Mouse (Mus musculus): ENCODE data around the gene Gm26566. TPM values are rescaled to one million over a fixed set of nuclear protein-coding genes. Genes with fewer than 3 reads are reported as not detected.
A peak's percentile ranks its signal among the peaks of the same experiment; 100 is the strongest.

Gene Gm26566
- polyA plus RNA-seq, 1 experiment = 1.2 TPM

DNA sequence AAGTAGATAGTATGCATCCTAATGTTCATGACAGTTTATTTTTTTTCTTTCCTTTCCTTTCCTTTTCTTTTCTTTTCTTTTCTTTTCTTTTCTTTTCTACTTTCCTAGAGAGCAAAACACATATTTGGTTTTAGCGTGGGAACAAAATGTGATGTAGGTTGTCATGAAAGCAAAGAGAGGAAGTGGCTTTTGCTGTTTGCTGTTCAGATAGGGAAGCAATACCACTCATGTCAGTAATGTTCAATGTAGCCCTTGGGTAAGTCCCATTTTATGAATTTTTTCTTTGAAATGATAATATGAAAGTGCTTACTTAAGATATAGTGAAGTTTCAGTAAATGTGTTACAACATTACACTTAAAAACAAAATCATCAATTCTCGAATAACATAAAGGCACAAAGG is 28.2 kb upstream of the Gm26566 start:
- no peak for TF ChIP-seq POLR2A (IDR thresholded peaks at IDR 0.05; ENCODE audit: borderline replicate concordance, insufficient read depth, low read length)
- TF ChIP-seq CTCF (IDR thresholded peaks at IDR 0.05; ENCODE audit: borderline replicate concordance, insufficient read depth, low read depth, low read length) = no peak
- DNase-seq = no peak
- Histone ChIP-seq H3K4me1 (ENCODE audit: control insufficient read depth, insufficient read depth, low read length) (no peaks in the 10 kb centered on the region), H3K4me3 (replicated peaks; ENCODE audit: insufficient read depth, low read depth, low read length) (no peak overlapping the region), H3K27ac (ENCODE audit: insufficient read depth, low read length) (no peak overlapping the region), H3K27me3 (ENCODE audit: control insufficient read depth, insufficient read depth, low read length) (no peaks in the 10 kb centered on the region; the same call in 1 of the 2 replicates)
- 88% methylated on average over 2 of the region's 2 CpGs for WGBS

DNA sequence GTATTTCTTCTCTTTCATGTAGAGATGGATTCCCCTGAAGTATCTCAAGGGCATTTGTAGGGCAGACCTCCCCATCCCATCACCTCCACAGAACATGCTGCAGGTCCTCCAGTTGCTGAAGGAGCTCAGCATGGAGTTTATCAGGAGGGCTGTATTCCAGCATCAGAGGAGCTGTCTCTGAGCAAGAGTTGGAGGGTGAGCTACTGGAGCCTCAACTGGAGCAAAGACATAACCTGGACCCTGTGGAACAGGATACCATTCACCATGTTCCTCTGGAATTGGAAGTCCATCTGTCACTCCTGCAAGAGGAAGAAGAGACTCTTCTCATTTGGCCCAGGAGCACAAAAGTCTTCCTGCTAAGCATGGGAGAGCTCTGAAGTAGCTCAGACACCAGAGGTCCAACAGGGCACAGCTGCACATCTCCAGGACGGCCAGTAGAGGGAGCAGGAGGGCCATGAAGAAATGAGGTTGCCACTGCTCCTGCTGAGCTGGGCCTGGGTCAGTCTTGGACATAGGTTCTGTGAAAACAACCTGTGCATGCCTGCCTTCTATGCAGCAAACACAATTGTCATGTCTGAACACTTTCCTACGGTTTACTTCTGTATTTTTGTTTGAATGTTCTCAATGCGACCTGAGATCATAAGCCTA is 25.2 kb upstream of the Gm26566 start:
- H3K27ac ChIP-seq (ENCODE audit: insufficient read depth, low read length) = no peak overlapping the region
- no peaks in the 10 kb centered on the region for H3K4me1 ChIP-seq (ENCODE audit: control insufficient read depth, insufficient read depth, low read length)
- 36% methylated on average over 3 of the region's 3 CpGs for WGBS
- H3K27me3 ChIP-seq (ENCODE audit: control insufficient read depth, insufficient read depth, low read length) = no peaks in the 10 kb centered on the region
- H3K4me3 ChIP-seq (replicated peaks; ENCODE audit: insufficient read depth, low read depth, low read length) = no peak overlapping the region
- TF ChIP-seq CTCF (IDR thresholded peaks at IDR 0.05; ENCODE audit: borderline replicate concordance, insufficient read depth, low read depth, low read length) = peak; percentile 99
- no peak for TF ChIP-seq POLR2A (IDR thresholded peaks at IDR 0.05; ENCODE audit: borderline replicate concordance, insufficient read depth, low read length)
- DNase-seq = peak; percentile 71 to 73

DNA sequence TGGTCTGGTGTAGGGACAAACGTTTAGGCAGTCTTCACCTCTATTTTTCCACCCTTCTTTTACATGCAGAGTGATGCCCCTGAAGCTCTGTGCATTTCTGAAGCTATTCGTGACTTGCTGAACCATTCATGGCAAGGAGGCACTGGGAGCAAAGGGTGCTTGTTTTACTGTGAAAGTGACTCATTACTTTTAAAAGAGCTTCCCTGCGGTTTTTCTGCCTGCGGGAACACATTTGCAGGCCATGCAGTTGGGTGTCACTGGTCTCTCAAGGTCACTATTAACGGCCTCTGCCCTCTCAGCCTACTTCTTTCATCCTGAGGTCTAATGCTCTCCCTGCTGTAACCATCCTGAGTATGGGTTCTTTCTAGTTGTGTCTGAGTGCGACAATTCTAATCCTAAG is 24.5 kb upstream of the Gm26566 start:
- TF ChIP-seq POLR2A (IDR thresholded peaks at IDR 0.05; ENCODE audit: borderline replicate concordance, insufficient read depth, low read length) = no peak
- H3K27ac ChIP-seq (ENCODE audit: insufficient read depth, low read length) = no peak overlapping the region
- no peaks in the 10 kb centered on the region for H3K4me1 ChIP-seq (ENCODE audit: control insufficient read depth, insufficient read depth, low read length)
- 75% methylated on average over 6 of the region's 6 CpGs for WGBS
- no peaks in the 10 kb centered on the region for H3K27me3 ChIP-seq (ENCODE audit: control insufficient read depth, insufficient read depth, low read length)
- no peak overlapping the region for H3K4me3 ChIP-seq (replicated peaks; ENCODE audit: insufficient read depth, low read depth, low read length)
- DNase-seq = no peak

DNA sequence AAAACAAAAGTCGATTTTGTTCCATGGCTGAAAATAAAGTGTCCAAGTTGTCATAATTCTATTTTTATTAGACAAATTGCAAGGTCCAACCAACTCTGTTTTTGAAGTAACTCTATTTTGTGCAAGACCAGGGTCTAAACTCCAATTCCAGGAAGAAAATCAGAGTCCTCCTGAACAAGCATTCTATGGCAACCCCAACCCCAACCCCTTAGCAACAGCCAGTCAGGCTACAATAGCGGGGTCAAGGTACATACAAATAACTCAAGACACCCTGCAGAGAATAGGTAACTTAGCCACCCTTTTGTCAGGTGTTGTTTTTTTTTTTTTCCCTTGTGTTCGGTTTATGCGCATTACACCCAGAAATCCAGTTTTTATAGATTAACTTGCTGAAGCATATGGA is 23.9 kb upstream of the Gm26566 start:
- no peak overlapping the region for H3K4me3 ChIP-seq (replicated peaks; ENCODE audit: insufficient read depth, low read depth, low read length)
- DNase-seq = no peak

DNA sequence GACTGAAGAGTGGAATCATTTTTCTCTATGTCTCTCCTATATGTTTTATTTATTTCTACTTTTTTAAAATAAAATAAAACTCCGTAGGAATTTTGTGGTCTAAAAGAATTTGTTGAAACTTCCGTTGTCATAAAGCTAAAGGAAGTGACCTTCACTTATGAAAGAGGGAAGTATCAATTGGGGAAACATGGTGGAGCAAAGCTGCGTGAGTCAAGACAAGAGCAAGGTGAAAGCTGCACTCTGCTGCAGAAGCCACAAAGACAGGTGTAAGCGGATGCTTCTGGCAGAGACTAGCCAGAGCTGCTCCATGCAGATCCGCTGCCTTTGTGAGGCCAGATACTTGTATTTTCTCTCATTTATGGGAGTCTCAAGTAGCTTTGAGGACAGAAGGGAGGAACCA is 22.8 kb upstream of the Gm26566 start:
- Histone ChIP-seq H3K27ac (ENCODE audit: insufficient read depth, low read length) (no peak overlapping the region), H3K27me3 (ENCODE audit: control insufficient read depth, insufficient read depth, low read length) (no peaks in the 10 kb centered on the region), H3K4me1 (ENCODE audit: control insufficient read depth, insufficient read depth, low read length) (no peaks in the 10 kb centered on the region), H3K4me3 (replicated peaks; ENCODE audit: insufficient read depth, low read depth, low read length) (no peak overlapping the region)
- TF ChIP-seq POLR2A (IDR thresholded peaks at IDR 0.05; ENCODE audit: borderline replicate concordance, insufficient read depth, low read length) (no peak), CTCF (IDR thresholded peaks at IDR 0.05; ENCODE audit: borderline replicate concordance, insufficient read depth, low read depth, low read length) (no peak)
- no peak for DNase-seq
- 89% methylated on average over 5 of the region's 5 CpGs for WGBS

More for the DNA sequence above, 23.9 kb upstream of the Gm26566 start:
- WGBS = 87% methylated on average over 4 of the region's 4 CpGs
- Histone ChIP-seq H3K27me3 (ENCODE audit: control insufficient read depth, insufficient read depth, low read length) (no peaks in the 10 kb centered on the region), H3K27ac (ENCODE audit: insufficient read depth, low read length) (no peak overlapping the region), H3K4me1 (ENCODE audit: control insufficient read depth, insufficient read depth, low read length) (no peaks in the 10 kb centered on the region)
- TF ChIP-seq CTCF (IDR thresholded peaks at IDR 0.05; ENCODE audit: borderline replicate concordance, insufficient read depth, low read depth, low read length) = no peak
- no peak for TF ChIP-seq POLR2A (IDR thresholded peaks at IDR 0.05; ENCODE audit: borderline replicate concordance, insufficient read depth, low read length)

DNA sequence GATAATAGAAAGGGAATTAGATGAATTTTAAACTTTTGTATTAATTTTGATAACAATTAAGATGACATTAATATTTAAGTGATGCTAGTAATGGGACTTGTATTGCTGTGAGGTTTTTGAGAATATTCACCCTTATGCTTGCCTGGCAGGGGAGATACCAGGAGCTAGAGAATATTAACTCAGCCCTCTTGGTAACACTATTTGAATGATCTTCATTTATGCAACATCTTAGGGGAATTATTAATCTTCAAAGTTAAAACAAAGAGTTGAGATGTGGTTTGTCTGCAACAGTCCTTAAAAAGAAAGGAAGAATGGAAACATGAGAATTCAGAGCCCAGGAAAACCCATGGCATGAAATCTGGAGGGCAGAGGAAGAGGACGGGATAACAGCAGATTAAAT is 22.3 kb upstream of the Gm26566 start:
- no peak overlapping the region for H3K4me3 ChIP-seq (replicated peaks; ENCODE audit: insufficient read depth, low read depth, low read length)
- H3K27me3 ChIP-seq (ENCODE audit: control insufficient read depth, insufficient read depth, low read length) = no peaks in the 10 kb centered on the region
- TF ChIP-seq CTCF (IDR thresholded peaks at IDR 0.05; ENCODE audit: borderline replicate concordance, insufficient read depth, low read depth, low read length) = no peak
- no peak for TF ChIP-seq POLR2A (IDR thresholded peaks at IDR 0.05; ENCODE audit: borderline replicate concordance, insufficient read depth, low read length)
- 89% methylated on average over 1 of the region's 1 CpGs for WGBS
- no peak overlapping the region for H3K27ac ChIP-seq (ENCODE audit: insufficient read depth, low read length)
- no peak for DNase-seq
- no peaks in the 10 kb centered on the region for H3K4me1 ChIP-seq (ENCODE audit: control insufficient read depth, insufficient read depth, low read length)

DNA sequence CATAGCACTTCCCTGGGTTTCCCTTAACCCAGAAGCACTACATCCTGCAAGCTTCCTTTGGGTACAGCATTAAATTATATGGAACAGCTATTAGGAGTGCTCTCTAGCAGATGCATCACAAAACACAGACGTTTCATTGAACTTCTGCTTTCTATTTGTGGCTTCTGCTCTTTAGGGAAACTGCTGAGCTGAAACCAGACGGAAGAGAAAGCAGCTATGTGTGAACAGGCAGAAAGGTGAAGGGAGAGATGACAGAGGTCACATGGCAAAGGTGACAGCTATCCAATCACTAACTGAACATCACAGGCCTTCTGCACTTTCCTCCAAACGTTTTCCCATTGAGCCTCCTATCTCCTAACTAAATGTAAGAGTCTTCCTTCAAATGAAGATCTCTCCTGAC is 15.7 kb upstream of the Gm26566 start:
- H3K27me3 ChIP-seq (ENCODE audit: control insufficient read depth, insufficient read depth, low read length) = no peaks in the 10 kb centered on the region
- no peak for TF ChIP-seq POLR2A (IDR thresholded peaks at IDR 0.05; ENCODE audit: borderline replicate concordance, insufficient read depth, low read length)
- TF ChIP-seq CTCF (IDR thresholded peaks at IDR 0.05; ENCODE audit: borderline replicate concordance, insufficient read depth, low read depth, low read length) = no peak
- DNase-seq = no peak
- H3K27ac ChIP-seq (ENCODE audit: insufficient read depth, low read length) = no peak overlapping the region
- no peak overlapping the region for H3K4me3 ChIP-seq (replicated peaks; ENCODE audit: insufficient read depth, low read depth, low read length)
- WGBS = 48% methylated on average over 3 of the region's 3 CpGs
- no peaks in the 10 kb centered on the region for H3K4me1 ChIP-seq (ENCODE audit: control insufficient read depth, insufficient read depth, low read length)

DNA sequence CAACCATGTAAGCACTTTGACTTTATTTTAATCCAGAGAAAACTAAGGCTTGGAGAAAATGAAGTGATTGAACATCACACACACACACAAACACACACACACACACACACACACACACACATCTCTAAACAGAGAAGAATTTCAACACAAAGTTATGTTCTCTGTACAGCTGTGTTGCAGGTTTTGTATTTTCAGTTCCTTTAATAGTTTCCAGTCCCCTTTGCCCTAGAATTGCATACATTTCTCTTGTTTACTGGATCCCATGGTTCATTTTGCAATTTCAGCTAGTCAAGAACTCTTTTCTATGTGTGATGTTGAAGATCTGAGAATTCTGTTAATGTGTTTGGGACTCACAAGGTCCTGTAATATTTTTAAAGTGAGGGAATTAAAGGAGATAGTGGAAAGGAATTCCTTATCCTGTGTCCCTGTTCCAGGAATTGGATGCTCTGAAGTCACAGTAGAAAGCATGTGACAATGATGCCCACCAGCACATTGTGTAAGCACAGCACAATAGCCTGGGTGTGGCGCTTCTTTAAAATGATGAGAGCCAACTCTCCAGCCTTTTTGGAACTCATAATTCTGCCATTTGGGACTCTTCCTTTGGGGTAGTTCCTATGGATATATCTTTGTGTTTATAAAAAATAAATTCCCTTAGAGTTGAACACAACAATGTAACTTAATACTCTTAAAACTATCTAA is 14.3 kb upstream of the Gm26566 start:
- TF ChIP-seq POLR2A (IDR thresholded peaks at IDR 0.05; ENCODE audit: borderline replicate concordance, insufficient read depth, low read length) (no peak), CTCF (IDR thresholded peaks at IDR 0.05; ENCODE audit: borderline replicate concordance, insufficient read depth, low read depth, low read length) (no peak)
- no peak for DNase-seq
- H3K4me3 ChIP-seq (replicated peaks; ENCODE audit: insufficient read depth, low read depth, low read length) = no peak overlapping the region
- WGBS = 90% methylated on average over 1 of the region's 1 CpGs
- H3K27me3 ChIP-seq (ENCODE audit: control insufficient read depth, insufficient read depth, low read length) = no peaks in the 10 kb centered on the region
- H3K4me1 ChIP-seq (ENCODE audit: control insufficient read depth, insufficient read depth, low read length) = no peaks in the 10 kb centered on the region
- H3K27ac ChIP-seq (ENCODE audit: insufficient read depth, low read length) = no peak overlapping the region

Data from cerebellum, adult 2 months (tissue).